Comparison of ENCODE assay signal across 13 mouse cellular contexts in the genomic region with DNA sequence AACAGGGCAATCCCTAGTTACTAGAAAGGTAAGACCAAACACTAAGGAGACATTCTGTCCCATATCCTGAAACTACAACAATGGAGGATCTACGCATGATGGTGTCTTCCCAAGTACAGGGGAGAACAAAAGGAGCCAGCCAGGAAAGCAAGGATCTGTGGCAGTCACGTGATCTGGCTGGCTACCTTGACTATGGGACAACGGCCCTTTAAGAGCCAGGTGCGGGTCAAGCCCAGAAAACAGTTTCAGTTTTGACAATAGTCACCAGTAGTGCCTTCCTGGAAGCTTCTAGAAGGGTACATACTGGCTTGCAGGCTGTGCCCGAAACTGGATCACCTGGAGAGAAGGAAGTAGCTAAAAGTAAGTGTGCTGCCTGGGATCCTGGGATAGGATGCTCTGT. TPM values are rescaled to one million over a fixed set of nuclear protein-coding genes. Genes with fewer than 3 reads are reported as not detected.
"Had no signal": no experiment of that assay in that cellular context is flagged by ENCODE, and none has a peak within 500 bp of the region (broad histone marks: within the 10 kb centered on the region; RNA-seq: fewer than 3 reads in every experiment).

Gene Pigr (plus strand): TSS at position 237 of the 400 bp plus-strand sequence.

- DNase-seq: kidney, postnatal 14 days; layer of hippocampus, adult 9-11 months; layer of hippocampus, postnatal 36 days; liver; retina, postnatal 1 day; right cerebral cortex, postnatal 4 days; thymus, adult 2 months; thymus, postnatal 4 days had no signal

- ATAC-seq: inflammation-experienced regulatory T-cells, adult 6 months; midbrain, embryonic 16.5 days had no signal

RNA-seq across cellular contexts. Expression of gene Pigr, which starts in this region (rescaled TPM):
- total RNA-seq: layer of hippocampus, adult 18-20 months; layer of hippocampus, postnatal 36 days; left cerebral cortex, postnatal 36 days; megakaryocyte-erythroid progenitor cell, adult 5-6 weeks had no signal
